Mouse (Mus musculus): ENCODE measurements around the gene Nr1h4. TPM values are rescaled to one million over a fixed set of nuclear protein-coding genes. Genes with fewer than 3 reads are reported as not detected.

Nr1h4 gene
- polyA plus RNA-seq, 1 experiment from 2014 or later: not detected

GRCm38 (mm10) chr10:89551657-89552056 is 18.3 kb upstream of the Nr1h4 start:
- ATAC-seq (ENCODE audit: low FRiP score, low read depth): no peak
- Histone ChIP-seq H3K4me3 (no peak overlapping the region), H3K27me3 (no peaks in the 10 kb centered on the region), H3K4me2 (replicated peaks) (no peak overlapping the region), H3K36me3 (no peaks in the 10 kb centered on the region), H3K27ac (no peak overlapping the region), H3K4me1 (no peaks in the 10 kb centered on the region), H3K9ac (no peak overlapping the region), H3K9me3 (no peaks in the 10 kb centered on the region)
- 89% methylated on average over 4 of the region's 4 CpGs for WGBS

- WGBS: 68% methylated on average over 6 of the region's 6 CpGs
- no peak overlapping the region for H3K4me3 ChIP-seq
- no peak for ATAC-seq (ENCODE audit: low FRiP score, low read depth)
- H3K27ac ChIP-seq: no peak overlapping the region
- no peak overlapping the region for H3K9ac ChIP-seq
- no peaks in the 10 kb centered on the region for H3K9me3 ChIP-seq
- no peaks in the 10 kb centered on the region for H3K27me3 ChIP-seq
- no peaks in the 10 kb centered on the region for H3K36me3 ChIP-seq
- H3K4me1 ChIP-seq: no peaks in the 10 kb centered on the region
- no peak overlapping the region for H3K4me2 ChIP-seq (replicated peaks)
Measured at GRCm38 (mm10) chr10:89548028-89548427, 14.6 kb upstream of the Nr1h4 start.

- Histone ChIP-seq H3K36me3 (no peaks in the 10 kb centered on the region), H3K9ac (no peak overlapping the region), H3K4me3 (no peak overlapping the region), H3K27me3 (no peaks in the 10 kb centered on the region), H3K9me3 (no peaks in the 10 kb centered on the region), H3K4me2 (replicated peaks) (no peak overlapping the region), H3K27ac (no peak overlapping the region), H3K4me1 (no peaks in the 10 kb centered on the region)
- 75% methylated on average over 2 of the region's 2 CpGs for WGBS
- ATAC-seq (ENCODE audit: low FRiP score, low read depth): no peak
Measured at GRCm38 (mm10) chr10:89546989-89547388, 13.6 kb upstream of the Nr1h4 start.

GRCm38 (mm10) chr10:89543867-89544266 is 10.5 kb upstream of the Nr1h4 start:
- Histone ChIP-seq H3K27me3 (no peaks in the 10 kb centered on the region), H3K4me2 (replicated peaks) (no peak overlapping the region), H3K9me3 (no peaks in the 10 kb centered on the region), H3K36me3 (no peaks in the 10 kb centered on the region), H3K9ac (no peak overlapping the region), H3K27ac (no peak overlapping the region), H3K4me1 (no peaks in the 10 kb centered on the region), H3K4me3 (no peak overlapping the region)
- WGBS: 83% methylated on average over 6 of the region's 6 CpGs
- ATAC-seq (ENCODE audit: low FRiP score, low read depth): no peak

GRCm38 (mm10) chr10:89542321-89542720 is 8.9 kb upstream of the Nr1h4 start:
- no peak for ATAC-seq (ENCODE audit: low FRiP score, low read depth)
- no peaks in the 10 kb centered on the region for H3K9me3 ChIP-seq
- 88% methylated on average over 3 of the region's 3 CpGs for WGBS

GRCm38 (mm10) chr10:89532451-89532850 is 934 bp downstream of the Nr1h4 start:
- Histone ChIP-seq H3K27me3 (no peaks in the 10 kb centered on the region), H3K4me3 (no peak overlapping the region), H3K27ac (no peak overlapping the region), H3K9me3 (no peaks in the 10 kb centered on the region), H3K36me3 (no peaks in the 10 kb centered on the region), H3K4me2 (replicated peaks) (no peak overlapping the region), H3K9ac (no peak overlapping the region), H3K4me1 (no peaks in the 10 kb centered on the region)
- ATAC-seq (ENCODE audit: low FRiP score, low read depth): no peak
- WGBS: 78% methylated on average over 5 of the region's 5 CpGs

More at GRCm38 (mm10) chr10:89542321-89542720, 8.9 kb upstream of the Nr1h4 start:
- H3K36me3 ChIP-seq: no peaks in the 10 kb centered on the region
- H3K4me2 ChIP-seq (replicated peaks): no peak overlapping the region
- no peak overlapping the region for H3K9ac ChIP-seq
- H3K4me3 ChIP-seq: no peak overlapping the region
- no peaks in the 10 kb centered on the region for H3K4me1 ChIP-seq
- H3K27ac ChIP-seq: no peak overlapping the region
- no peaks in the 10 kb centered on the region for H3K27me3 ChIP-seq

GRCm38 (mm10) chr10:89531976-89532375 is 1.4 kb downstream of the Nr1h4 start:
- H3K9ac ChIP-seq: no peak overlapping the region
- H3K4me2 ChIP-seq (replicated peaks): no peak overlapping the region
- no peaks in the 10 kb centered on the region for H3K4me1 ChIP-seq
- no peaks in the 10 kb centered on the region for H3K9me3 ChIP-seq
- no peaks in the 10 kb centered on the region for H3K27me3 ChIP-seq
- ATAC-seq (ENCODE audit: low FRiP score, low read depth): no peak
- no peak overlapping the region for H3K27ac ChIP-seq
- 90% methylated on average over 2 of the region's 2 CpGs for WGBS
- no peaks in the 10 kb centered on the region for H3K36me3 ChIP-seq
- H3K4me3 ChIP-seq: no peak overlapping the region

- Histone ChIP-seq H3K36me3 (no peaks in the 10 kb centered on the region), H3K9me3 (no peaks in the 10 kb centered on the region), H3K27ac (no peak overlapping the region), H3K4me3 (no peak overlapping the region), H3K4me2 (replicated peaks) (no peak overlapping the region), H3K4me1 (no peaks in the 10 kb centered on the region), H3K9ac (no peak overlapping the region), H3K27me3 (no peaks in the 10 kb centered on the region)
- 55% methylated on average over 5 of the region's 5 CpGs for WGBS
- no peak; the same call in 1 of the 2 replicates for ATAC-seq (ENCODE audit: low FRiP score, low read depth)
Measured at GRCm38 (mm10) chr10:89531194-89531634, 2.2 kb downstream of the Nr1h4 start.

GRCm38 (mm10) chr10:89527054-89527453 is 6.3 kb downstream of the Nr1h4 start:
- 72% methylated on average over 5 of the region's 5 CpGs for WGBS
- Histone ChIP-seq H3K9me3 (no peaks in the 10 kb centered on the region), H3K36me3 (no peaks in the 10 kb centered on the region), H3K27ac (no peak overlapping the region), H3K4me2 (replicated peaks) (no peak overlapping the region), H3K4me3 (no peak overlapping the region), H3K27me3 (no peaks in the 10 kb centered on the region), H3K4me1 (no peaks in the 10 kb centered on the region), H3K9ac (no peak overlapping the region)
- ATAC-seq (ENCODE audit: low FRiP score, low read depth): no peak

- no peak overlapping the region for H3K4me3 ChIP-seq
- no peak overlapping the region for H3K9ac ChIP-seq
- WGBS: 69% methylated on average over 2 of the region's 2 CpGs
- H3K4me2 ChIP-seq (replicated peaks): no peak overlapping the region
- no peak for ATAC-seq (ENCODE audit: low FRiP score, low read depth)
- H3K36me3 ChIP-seq: no peaks in the 10 kb centered on the region
- no peaks in the 10 kb centered on the region for H3K27me3 ChIP-seq
- H3K27ac ChIP-seq: no peak overlapping the region
- no peaks in the 10 kb centered on the region for H3K9me3 ChIP-seq
- H3K4me1 ChIP-seq: no peaks in the 10 kb centered on the region
Measured at GRCm38 (mm10) chr10:89525823-89526222, 7.6 kb downstream of the Nr1h4 start.

- 80% methylated on average over 7 of the region's 7 CpGs for WGBS
- no peak for ATAC-seq (ENCODE audit: low FRiP score, low read depth)
- no peaks in the 10 kb centered on the region for H3K9me3 ChIP-seq
- no peak overlapping the region for H3K4me3 ChIP-seq
- no peaks in the 10 kb centered on the region for H3K27me3 ChIP-seq
- H3K4me2 ChIP-seq (replicated peaks): no peak overlapping the region
- H3K27ac ChIP-seq: no peak overlapping the region
- H3K36me3 ChIP-seq: no peaks in the 10 kb centered on the region
- H3K4me1 ChIP-seq: no peaks in the 10 kb centered on the region
- no peak overlapping the region for H3K9ac ChIP-seq
Measured at GRCm38 (mm10) chr10:89522481-89522880, 10.9 kb downstream of the Nr1h4 start.

- Histone ChIP-seq H3K4me1 (no peaks in the 10 kb centered on the region), H3K36me3 (no peaks in the 10 kb centered on the region), H3K27me3 (no peaks in the 10 kb centered on the region), H3K4me3 (no peak overlapping the region), H3K4me2 (replicated peaks) (no peak overlapping the region), H3K27ac (no peak overlapping the region), H3K9me3 (no peaks in the 10 kb centered on the region), H3K9ac (no peak overlapping the region)
- 79% methylated on average over 9 of the region's 9 CpGs for WGBS
- no peak for ATAC-seq (ENCODE audit: low FRiP score, low read depth)
Measured at GRCm38 (mm10) chr10:89521790-89522431, 11.5 kb downstream of the Nr1h4 start.

GRCm38 (mm10) chr10:89520381-89520780 is 13.0 kb downstream of the Nr1h4 start:
- WGBS: 88% methylated on average over 4 of the region's 4 CpGs

More at GRCm38 (mm10) chr10:89520381-89520780, 13.0 kb downstream of the Nr1h4 start:
- Histone ChIP-seq H3K27me3 (no peaks in the 10 kb centered on the region), H3K36me3 (no peaks in the 10 kb centered on the region), H3K4me1 (no peaks in the 10 kb centered on the region), H3K4me3 (no peak overlapping the region), H3K4me2 (replicated peaks) (no peak overlapping the region), H3K9ac (no peak overlapping the region), H3K9me3 (no peaks in the 10 kb centered on the region), H3K27ac (no peak overlapping the region)
- ATAC-seq (ENCODE audit: low FRiP score, low read depth): no peak

Data from limb, embryonic 13.5 days (tissue).